Mouse (Mus musculus): ENCODE data around the gene Ror1. TPM values are rescaled to one million over a fixed set of nuclear protein-coding genes. Genes with fewer than 3 reads are reported as not detected.

Gene Ror1
- 1 to 10 TPM; 5.3 to 5.8 TPM for total RNA-seq (2021)

DNA sequence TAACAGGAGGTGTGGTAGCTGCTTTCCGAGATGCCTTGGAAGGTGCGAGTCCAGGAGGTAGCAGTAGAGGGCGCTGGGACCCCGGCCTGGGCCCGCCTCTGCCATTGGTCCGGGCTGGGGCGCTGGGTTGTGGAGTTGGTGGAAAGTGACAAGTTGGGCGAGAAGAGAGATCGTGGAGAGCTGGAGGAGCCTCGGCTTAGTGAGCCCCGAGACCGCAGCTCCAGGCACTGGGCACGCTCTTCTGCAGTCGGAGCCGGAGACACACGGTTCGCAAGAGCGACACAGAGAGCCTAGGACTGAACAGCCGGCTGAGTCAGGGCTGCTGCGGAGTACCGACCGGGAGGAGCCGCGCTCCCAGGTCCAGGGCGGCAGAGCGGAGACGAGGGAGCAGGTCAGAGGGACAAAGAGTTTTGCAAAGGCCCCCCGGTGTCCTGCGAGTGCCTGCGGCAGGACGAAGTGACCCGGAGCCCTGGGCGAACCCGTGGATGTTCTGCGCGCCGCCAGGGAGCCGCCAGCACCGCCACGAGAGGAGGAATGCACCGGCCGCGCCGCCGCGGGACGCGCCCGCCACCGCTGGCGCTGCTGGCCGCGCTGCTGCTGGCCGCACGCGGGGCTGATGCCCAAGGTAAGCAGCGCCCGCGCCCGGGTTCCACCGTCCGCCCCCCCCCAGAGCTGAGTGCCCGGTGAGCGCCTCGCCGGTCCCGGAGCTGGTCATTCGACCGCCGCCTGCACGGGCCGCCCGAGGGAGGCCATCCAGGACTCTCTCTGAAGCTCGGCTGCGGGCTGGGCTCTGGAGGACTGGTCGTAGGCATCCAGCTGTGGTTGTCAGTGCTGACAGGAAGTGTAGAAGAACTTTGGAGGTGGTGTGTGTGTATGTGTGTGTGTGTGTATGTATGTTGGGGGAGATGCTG is at the start of gene Ror1:
TSS of gene Ror1 (plus strand) at position 107 of the 911 bp plus-strand sequence.
- peak; percentile 89 to 92 for DNase-seq

DNA sequence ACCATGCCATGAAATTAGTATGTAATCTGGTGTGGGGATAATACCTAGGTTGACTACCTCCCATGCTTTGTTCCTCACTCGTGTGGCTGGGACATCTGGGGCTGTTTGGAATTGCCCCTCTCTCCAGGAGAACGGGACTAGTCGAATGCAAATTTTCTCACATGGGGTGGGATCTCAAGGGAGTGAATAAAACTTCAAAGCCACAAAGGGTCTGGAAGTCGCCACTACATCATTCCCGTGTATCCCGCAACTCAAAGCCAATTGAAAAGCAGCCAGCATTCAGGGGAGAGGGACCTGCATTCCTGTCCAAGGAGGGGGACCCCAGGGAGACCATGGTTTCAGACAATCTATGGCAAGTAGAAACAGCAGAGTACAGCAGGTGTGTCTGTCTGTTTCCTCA is 48.5 kb upstream of the Ror1 start:
- no peak for DNase-seq

DNA sequence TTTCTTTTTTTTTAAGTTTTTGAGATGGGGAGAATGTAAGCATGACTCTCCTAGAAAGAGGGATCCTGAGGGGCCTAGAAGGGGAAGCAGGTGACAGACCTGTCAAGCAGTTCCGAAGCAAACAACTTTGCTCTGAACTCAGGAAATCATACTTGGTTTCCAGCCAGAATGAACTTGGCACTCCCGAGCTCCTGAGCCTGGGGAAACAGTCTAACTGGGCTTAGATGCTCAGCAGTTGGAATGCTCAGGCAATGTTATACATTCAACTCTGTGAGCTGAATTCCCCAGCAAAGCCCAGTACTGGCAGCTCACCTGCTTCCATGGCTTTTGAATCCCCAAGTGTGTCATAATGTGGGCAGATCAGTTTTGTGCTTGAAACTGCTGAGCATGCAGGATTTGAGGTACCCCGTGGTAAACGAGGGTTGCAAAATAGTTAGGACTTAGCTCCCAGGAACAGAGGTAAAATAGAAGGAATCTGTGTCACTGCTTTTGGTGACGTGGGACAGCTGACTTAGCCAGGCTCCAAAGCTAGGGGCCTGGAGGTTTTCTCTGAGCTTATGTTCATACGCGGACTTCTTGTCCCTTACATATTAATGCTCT is 47.1 kb upstream of the Ror1 start:
- DNase-seq, result no peak

DNA sequence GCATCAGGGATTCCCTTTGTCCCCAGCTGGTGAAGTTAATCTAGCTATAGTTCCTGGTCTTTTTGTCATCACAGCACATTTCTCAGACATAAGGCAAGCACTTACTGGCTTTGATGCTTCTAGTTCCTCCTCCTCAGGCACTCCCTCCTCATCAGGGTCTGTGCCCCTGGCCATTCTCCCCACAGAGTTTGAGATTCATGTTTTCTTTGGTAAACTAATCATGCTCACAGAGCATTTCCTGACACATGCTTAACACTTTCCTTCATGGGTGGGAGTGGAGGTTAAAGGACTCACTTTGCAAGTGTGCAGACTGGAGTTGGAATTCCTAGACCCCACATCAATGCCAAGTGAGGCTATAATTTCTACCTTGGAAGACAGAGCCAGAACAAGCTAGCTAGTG is 43.8 kb upstream of the Ror1 start:
- no peak for DNase-seq

DNA sequence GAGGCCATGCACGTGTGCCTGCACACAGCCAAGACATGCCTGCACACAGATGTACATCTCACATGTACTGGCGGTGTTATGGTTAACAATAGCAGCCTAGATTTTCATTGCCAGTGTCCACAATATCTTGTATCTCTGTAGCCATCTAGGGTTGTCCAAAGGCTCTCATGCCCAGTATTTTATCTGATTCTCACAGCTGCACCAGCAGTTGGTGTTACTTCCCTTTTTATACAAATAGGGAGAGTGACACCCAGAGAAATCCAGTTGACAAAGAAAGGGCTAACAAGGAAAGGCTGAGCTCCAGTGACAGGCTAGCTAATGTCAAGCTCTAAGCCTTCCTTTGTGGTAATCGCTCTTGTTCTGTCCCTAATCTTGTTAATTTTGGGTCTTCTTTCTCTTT is 43.3 kb upstream of the Ror1 start:
- no peak for DNase-seq

DNA sequence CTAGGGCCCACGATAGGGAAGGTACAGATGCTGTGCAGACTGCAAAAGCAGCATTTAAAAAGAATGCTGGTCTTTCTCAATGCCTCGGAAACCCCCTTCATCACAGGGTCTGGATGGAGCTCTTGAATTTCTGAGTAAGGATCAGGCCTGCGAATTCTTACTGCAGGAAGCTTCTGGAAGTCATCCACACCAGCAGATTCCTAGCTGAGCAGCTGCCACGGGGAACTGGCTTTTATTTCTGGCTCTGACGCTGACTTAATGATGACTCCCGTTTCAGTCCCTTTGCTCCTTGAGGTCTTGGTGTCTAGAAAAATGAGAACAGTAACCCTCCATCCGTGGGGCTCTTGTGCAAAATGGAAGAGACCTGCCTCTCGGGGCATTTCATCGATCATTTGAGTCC is 39.5 kb upstream of the Ror1 start:
- DNase-seq, result no peak

DNA sequence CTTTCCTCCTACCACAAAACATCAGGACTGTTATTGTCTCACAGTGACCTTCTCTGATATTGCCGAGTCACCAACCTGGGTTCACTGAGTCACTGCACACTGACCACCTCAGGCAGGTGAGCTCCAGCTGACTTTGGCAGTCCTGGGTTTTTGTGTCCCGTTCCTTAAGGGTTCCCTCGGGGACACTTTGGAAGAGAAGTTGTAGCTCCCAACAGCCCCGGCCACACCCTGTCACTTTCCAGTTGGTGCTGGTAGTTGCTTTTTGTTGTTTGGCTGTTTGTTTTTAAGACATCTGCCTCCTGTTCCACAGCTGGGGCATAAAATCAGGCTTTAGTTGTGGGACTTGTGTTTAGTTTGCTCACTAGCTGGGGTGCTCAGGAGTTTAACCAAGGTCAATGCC is 39.1 kb upstream of the Ror1 start:
- no peak for DNase-seq

DNA sequence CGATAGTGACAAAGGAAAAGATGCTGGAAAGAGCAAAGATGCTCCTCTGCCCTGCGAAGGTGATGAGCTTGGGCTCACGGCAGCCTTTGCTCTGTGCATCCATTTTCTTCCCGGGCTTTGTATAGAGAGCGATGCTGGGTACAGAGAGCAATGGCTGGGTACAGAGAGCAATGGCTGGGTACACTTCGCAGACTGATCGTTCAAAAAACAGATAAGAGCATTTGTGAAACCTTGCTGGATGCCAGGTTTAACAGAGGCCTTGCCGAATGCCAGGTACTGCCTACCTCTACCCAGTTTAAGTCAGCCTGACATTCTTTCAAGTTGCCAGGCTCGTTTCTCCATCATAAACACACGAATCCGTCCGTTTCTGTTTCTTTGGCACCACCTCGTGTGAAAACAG is 38.2 kb upstream of the Ror1 start:
- DNase-seq, result no peak

DNA sequence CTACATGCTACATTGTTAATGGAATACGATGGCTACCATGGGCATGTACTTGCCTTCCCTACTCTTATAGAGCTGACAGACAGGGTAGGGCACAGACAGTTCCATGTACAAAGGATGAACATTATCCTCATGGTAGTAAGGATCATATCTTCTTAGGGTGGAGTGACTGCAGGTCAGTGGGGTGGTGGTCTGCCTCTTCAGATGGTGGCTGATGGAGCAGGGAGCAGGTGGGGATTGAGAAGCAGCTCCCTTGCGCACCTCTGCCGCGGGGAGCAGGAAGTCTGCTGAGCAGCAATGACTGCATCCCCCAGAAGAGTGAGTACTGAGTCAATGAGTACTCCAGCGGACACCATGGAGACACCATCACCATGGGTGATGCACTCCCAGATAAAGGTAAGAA is 37.0 kb upstream of the Ror1 start:
- no peak for DNase-seq

DNA sequence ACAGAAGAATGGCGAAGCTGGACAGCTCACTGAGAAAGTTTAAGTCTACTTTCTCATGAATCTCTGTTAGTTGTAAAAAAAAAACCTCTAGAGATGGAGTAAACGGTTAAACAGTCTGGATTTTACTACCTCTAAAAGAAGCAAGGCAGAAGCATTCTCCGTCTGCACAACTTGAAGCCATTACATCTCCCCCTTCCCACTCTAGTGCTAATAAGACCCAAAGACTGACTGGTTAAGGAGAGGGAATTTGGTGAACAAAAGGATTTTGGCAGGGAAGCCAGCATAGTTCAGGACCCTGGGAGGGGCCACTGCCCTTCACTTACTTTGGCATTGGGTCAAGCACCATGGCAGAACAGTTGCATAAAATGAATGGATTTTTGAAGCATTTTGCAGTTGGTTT is 35.8 kb upstream of the Ror1 start:
- no peak for DNase-seq

DNA sequence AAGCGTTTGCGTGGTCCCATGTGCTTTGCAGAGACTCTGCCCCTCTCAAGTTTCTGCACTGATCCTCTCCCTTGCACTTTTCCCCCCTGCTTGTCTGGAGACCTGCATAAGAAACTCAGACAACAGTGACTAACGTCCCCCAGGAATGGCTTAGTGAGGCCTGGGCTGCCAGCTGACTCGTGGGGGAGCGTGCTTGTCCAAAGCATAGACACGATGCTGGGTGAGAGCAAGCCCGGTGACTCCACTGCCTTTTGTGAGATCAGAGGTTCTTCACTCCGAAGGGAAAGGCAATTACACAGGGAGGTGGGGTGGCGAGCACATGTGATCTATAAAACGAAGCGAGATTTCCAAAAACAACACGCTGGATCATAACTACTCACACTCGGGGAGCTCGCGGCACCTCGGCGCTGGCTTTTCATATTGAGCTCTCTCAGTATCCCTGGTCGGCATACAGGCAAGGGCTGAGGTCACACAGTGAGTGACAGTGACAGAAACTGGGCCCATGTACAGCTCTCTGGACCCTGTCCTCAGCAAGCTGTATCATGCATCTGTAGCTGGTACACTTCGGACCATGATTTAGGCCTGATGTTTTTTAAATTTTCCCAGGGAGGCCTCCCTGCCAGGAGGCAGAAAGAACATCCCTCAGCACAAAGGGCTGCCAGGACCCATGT is 34.1 kb upstream of the Ror1 start:
- no peak for DNase-seq

DNA sequence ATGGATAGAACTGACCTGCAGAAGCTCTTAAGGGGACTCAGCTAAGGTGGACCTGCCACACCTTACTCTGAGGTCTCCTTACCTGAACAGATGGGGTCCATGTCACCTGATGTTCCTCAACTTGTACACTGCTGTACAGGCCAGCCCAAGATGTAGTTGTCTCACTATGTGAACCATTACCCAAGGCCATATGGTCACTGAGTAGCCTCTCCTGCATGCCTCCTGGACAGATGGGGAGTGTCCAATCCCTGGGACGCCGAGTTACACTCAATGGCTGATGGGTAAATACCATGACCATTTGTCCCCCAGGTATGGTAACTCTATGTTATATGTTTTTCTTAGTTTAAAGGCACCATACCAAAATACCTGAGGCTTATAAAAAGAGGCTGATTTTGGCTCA is 29.9 kb upstream of the Ror1 start:
- no peak for DNase-seq

DNA sequence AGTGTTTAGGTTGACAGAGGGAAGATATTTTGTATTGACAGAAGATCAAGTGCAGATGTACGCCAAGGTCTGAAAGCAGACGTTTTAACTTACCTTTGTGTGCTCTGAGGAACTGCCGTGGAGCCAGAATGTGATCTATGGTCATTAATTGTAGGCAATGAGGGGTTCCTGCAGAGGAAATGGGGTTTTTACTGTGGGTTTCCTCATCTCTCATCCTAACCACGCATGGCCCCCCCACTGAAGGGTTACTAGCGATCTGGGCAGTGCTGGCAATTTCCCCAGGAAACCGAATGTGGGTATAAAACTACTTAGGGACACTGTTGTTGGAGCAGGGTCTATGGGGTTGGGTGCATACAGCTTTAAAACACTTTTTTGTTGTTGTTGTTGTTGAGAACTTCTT is 25.5 kb upstream of the Ror1 start:
- DNase-seq, result no peak

DNA sequence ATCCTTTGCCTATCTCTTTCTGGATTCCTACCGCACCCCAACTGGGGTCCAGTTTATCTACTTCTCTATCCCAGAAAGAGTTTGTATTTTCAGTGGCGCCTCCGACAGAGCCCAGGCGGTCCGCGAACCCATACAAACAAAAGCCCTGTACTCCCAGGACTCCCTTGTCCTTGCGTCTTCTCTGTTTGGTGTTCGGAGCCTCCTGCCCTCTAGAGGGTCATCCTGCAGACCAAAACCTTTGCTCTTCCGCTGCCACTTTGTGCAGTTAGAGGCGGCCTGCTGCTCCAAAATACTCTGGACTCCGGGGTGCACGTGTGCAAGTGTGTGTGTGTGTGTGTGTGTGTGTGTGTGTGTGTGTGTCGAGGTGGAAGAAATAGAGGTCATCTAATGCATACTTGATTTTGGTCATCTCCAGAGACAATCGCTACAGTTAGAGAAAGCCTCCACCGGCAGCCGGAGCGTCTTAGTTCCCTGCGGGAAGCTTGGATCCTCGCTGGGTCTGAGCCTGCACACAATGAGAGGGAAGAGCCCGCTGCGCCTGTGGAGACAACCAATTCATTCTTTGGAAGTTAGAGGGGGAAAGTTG is 1.1 kb downstream of the Ror1 start:
- no peak for DNase-seq

DNA sequence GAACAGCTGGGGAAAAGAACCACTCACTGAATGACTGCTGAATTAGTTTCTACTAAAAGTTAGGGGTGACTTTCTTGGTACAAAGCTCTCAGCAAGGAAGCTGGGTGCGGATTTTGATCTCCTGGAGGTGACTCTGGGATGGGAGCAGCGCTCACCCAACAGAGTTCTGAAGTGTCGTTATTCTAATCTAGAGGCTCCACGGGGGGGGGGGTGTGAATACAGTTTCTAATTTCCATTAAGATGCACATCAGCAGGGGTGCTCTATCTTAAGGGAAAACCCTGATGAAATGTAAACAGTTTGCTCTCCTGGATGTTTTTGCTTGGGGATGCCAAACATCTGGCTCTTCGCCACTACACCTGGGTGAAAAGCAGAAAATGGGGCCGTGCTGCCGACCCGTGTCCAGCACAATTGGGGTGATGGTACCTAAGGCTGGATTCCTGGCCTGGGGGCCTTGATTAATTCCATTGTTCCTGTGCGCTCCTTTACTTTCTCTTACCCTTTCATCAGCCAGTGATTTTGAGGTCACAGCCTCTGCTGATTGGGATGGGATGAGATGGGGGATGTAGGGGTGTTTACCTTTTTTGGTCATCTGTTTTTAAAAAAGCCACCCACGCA is 1.9 kb downstream of the Ror1 start:
- no peak for DNase-seq

DNA sequence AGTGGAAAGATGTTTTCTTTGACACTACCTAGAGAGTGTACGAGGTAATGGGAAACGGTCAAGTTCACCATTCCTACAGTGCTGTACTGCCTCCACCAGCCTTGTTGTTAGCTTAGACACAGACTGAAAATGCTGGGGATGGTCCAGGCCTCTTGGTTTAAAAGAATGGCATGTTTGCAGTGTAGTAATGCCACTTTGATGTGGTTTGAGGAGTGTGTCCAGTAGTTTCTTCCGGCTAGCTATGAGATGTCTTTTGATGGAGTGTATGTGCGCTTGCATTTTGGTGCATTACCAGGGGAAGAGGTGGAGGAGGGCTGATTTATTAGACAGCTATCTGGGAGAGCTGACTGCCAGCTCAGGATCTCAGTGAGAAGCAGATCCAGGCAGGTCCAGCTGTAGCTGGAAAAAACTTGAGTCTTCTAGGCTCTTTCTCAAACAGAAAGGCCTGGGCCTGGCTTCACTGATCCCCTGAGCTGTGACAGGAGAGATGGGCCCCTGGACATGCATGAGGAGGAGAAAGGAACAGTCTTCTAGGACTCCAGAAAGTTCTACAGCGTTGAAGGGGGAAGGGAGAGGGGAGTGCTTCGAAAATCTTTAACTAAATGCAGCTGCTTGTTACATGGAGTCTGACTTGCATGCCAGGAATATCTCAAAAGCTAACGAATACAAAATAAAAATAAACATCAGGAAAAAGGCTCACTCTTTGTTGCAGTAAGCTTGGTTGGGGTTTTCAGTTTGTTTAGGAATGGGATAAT is 5.7 kb downstream of the Ror1 start:
- DNase-seq, result no peak

DNA sequence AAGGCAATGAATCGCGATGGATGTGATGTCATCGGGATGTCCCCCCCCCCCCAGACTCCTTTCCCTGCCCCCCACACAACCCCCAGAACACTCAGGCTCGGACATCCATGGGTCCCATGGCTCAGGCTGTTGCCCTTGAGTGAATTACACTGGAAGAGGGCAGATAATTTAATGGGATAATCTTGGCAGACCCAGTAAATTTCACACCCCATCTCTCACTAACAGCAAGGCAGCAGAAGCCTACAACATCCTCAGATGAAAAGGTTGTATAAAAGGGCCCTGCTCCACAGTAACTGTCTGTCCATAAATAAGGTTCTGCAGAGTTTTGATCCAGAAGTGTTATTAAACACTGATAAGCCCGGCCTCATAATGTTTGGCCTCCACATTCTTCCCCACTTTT is 6.3 kb downstream of the Ror1 start:
- no peak for DNase-seq

DNA sequence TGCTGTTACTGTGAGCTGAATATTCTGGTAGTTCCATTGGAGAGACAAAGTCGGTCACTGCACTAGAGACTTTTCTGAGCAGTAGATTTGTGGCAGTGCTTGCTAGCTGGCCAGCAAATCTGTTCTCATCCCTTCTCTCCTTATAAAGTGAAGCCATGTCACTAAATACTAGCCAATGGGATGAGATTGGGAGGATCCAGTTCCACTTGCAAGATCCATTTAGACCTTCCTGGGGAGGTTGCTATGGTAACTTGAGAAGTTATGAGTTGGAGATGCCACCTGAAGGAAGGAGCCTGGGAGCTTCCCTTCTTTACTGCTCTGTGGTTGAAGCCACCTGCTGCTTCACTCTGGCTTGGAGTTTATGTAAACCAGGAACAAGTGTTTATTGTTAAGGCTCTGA is 8.7 kb downstream of the Ror1 start:
- DNase-seq, result no peak

DNA sequence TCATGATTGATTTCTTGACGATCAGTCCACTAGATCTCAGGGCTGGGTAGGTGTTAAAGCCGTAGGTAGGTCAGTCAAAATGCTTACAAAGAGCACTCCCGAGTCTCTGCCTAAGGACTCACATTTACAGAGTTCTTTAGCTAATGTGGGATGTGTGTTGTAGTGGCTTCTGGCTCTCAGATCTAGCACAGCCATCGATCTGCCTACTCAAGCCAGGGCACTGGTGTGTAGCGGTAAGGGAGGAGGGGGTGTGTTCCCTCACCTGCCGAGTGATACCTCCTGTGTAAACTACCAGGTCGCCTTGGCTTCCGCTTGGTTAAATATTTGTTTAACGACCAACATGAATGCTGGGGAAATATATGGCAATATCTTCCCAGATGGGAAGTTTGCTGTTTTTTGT is 12.0 kb downstream of the Ror1 start:
- no peak for DNase-seq

DNA sequence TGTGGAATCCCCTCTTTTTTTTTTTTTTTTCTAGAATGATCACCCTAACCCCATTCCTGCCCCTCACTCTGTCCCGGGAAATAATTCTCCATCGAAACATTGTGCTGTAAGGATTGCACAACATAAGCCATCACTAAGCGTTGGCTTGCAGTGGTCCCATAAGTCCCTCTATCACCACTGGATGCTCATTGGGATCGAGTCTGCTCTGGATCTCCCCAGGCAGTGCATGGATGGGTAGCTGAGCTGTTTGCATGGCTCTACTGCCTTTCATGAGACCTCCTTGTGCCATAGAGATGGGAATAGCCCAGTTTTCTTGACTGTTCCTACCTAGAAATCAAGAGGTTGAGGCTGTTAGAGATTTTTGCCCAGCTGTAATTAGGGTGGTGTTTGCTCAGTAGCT is 13.0 kb downstream of the Ror1 start:
- DNase-seq, result no peak

DNA sequence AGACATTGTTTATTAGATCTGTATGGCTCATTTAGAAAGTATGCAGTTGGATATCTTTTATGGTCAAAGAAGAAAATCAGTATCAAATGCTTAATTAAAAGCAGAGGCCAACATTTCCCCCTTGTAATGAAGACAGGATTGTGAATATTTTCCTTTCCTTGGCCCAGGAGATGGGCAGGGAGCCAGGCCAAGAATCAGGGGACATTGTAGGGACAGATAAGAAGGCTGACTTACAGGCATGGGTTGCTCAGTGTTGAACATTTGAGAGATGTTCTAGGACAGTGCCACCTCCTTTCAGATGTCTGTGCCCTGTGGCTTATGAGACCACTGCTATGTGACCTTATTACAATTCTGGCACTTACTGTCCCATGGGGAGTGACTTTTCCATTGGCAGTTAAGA is 18.6 kb downstream of the Ror1 start:
- no peak for DNase-seq

DNA sequence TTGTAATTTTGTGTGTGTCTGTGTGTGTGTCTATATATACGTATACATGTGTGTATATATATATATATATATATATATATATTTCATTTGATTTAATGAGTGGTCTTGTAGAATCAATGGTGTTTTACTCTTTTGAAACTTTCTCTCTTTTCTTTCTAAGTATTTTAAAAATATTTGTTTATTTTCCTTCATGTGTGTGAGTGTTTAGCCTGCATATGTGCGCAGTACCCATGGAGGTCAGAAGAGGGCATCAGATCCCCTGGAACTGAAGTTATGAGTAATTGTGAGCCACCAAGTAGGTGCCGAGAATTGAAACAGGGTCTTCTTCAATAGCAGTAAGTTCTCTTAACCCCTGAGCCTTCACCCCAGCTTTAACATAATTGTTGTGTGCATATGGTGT is 20.8 kb downstream of the Ror1 start:
- DNase-seq, result no peak
